Mouse (Mus musculus) forelimb bud, embryonic 11.5 days (tissue): ENCODE measurements around the gene Alkbh2.

Experiments used
- DNase-seq: peaks from one replicate; pipeline ENCODE4 v3.0.0-alpha.2; 2012; ENCODE audit warnings: low read depth, low spot score

Gene Alkbh2

DNA sequence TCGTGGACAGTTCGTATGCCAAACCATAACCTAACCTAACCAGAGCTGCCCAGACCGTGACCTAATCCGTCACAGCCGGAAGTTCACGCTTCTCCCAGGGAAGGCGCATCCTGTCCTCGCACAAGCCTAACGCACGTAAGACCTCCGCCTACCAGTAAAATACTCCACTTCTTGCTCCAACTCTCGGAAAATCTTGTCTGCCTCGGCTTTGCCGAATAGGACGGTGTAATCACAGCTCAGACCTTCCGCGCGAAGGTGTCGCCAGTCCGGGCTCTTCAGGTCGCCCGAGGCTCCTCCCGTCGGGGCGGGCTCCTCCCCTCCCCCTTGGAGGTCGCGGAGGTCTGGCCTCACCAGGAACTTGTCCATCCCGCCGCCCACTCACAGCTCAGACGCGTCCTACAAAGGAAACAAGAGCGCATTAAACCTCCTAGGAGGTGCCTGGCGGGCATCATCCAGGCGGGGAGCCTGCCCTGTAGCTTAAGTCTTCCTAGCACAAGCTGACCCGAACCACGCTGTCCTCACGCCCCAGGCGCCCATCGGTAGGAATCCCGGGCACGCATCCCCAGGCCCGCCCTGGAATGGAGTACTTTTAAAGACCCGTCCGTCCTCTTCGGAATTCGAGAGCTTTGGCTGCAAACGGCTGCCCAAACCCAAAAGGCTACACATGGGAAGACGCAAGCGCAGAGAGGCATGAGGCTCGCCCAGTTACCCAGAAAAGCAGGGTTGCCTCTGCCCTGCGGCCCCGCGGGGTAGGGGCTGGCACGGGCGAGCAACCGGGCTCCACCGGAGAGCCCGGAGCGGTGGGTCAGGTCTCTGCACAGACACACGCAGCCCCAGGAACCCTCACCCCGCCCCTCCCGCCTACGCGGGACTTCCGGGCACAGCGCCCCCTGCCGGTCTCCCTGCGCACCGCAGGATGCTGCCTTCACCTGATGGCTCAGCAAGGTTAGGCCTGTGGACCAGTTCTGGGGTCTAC lies at the start of gene Alkbh2:
Gene Alkbh2 (minus strand): TSS at position 845 of the 976 bp plus-strand sequence.
- DNase-seq: peak; percentile 86

GRCm38 (mm10) chr5:114176548-114177400 lies 48.8 kb upstream of the Alkbh2 start:
- no peak for DNase-seq

GRCm38 (mm10) chr5:114175596-114176171 lies 47.7 kb upstream of the Alkbh2 start:
- peak; percentile 94 for DNase-seq

- peak; percentile 35 for DNase-seq
Observed at GRCm38 (mm10) chr5:114174639-114175038, 46.6 kb upstream of the Alkbh2 start.

- no peak for DNase-seq
Observed at GRCm38 (mm10) chr5:114173877-114174581, 46.0 kb upstream of the Alkbh2 start.

- no peak for DNase-seq
Observed at GRCm38 (mm10) chr5:114173458-114173857, 45.4 kb upstream of the Alkbh2 start.

- no peak for DNase-seq
Observed at GRCm38 (mm10) chr5:114172936-114173335, 44.9 kb upstream of the Alkbh2 start.

DNA sequence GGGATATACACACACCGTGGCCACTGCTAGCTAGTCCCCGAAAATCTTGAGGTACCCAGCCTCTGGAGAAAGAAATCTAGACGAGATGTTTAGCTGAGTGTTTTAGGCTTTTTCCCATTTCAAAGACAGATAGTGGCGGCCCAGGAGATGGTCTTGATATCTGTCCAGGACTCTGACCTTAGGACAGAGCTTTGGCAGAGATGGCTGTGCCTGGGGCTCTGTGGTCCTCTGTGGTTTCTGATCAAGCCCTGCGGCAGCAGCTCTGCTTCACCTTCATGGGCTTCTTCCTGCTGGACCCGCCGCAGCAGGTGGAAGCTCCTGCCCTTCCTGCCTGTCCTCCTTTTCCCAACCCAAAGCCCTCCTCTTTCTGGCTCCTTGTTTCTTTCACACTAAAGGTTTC lies 42.3 kb upstream of the Alkbh2 start:
- DNase-seq: no peak

DNA sequence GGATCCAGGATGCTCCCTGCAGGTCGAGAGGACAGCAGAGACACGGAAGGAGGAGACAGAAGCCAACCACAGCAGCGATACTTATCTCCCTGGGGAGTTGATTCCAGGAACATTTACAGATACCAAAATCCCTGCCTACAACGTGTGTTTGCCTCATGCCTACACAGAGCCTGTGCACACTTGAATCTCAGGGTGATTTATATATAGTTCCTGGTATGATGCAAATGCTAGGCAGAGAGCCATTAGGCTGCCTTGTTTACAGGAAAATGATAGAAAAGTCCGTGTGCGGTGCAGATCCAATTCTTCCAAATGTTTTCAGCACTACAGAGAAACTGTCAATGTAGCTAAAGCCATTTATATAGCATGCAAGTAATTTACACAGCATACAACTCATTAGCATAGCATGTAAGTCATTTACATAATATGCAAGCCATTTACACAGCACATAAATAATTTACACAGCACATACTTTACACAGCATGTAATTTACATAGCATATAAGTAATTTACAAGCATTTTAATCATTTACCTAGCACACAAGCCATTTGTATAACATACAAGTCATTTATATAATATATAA lies 35.2 kb upstream of the Alkbh2 start:
- DNase-seq: no peak

- no peak for DNase-seq
Observed at GRCm38 (mm10) chr5:114162106-114162815, 34.2 kb upstream of the Alkbh2 start.

DNA sequence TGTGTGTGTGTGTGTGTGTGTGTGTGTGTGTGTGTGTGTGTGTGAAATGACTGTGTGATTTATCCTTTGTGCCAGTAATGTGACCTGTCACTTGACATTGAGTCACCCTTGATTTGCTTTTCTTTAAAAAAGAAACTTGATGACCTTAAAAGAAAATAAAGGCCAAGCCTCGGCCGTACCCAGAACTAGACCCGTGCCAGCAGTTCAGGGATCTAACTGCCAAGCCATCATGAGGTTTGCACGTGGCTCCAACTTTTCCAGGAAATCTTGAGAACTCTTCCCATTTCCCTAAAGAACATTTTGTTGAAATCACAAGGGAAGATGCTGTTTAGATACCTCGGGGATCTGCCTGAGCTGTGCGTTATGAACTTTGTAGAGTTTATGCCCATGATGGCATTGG lies 33.4 kb upstream of the Alkbh2 start:
- DNase-seq: no peak

GRCm38 (mm10) chr5:114157236-114157635 lies 29.2 kb upstream of the Alkbh2 start:
- DNase-seq: no peak

- DNase-seq: no peak
Observed at GRCm38 (mm10) chr5:114155168-114155933, 27.3 kb upstream of the Alkbh2 start.

DNA sequence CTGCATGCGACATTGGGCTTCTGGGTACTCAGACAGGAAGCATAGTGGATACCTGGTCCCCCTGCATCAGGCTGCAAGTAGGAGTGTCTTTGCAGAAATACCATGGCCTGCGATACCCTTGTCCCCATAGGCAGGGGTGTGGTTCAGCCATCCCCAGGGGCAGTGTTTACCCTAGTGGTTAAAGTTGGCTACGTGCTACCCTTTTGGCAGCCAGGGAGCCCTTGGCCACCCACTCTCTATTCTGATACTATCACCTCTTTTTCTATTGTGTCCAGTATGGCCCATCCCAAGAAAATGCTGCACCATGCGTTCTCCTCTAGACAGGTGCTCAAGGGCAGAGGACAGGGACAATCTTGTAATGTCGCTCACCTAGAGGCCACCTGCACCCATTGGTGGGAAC lies 26.7 kb upstream of the Alkbh2 start:
- DNase-seq: no peak

- peak; percentile 71 for DNase-seq
Observed at GRCm38 (mm10) chr5:114153490-114153889, 25.5 kb upstream of the Alkbh2 start.

GRCm38 (mm10) chr5:114152359-114153092 lies 24.5 kb upstream of the Alkbh2 start:
- DNase-seq: no peak

DNA sequence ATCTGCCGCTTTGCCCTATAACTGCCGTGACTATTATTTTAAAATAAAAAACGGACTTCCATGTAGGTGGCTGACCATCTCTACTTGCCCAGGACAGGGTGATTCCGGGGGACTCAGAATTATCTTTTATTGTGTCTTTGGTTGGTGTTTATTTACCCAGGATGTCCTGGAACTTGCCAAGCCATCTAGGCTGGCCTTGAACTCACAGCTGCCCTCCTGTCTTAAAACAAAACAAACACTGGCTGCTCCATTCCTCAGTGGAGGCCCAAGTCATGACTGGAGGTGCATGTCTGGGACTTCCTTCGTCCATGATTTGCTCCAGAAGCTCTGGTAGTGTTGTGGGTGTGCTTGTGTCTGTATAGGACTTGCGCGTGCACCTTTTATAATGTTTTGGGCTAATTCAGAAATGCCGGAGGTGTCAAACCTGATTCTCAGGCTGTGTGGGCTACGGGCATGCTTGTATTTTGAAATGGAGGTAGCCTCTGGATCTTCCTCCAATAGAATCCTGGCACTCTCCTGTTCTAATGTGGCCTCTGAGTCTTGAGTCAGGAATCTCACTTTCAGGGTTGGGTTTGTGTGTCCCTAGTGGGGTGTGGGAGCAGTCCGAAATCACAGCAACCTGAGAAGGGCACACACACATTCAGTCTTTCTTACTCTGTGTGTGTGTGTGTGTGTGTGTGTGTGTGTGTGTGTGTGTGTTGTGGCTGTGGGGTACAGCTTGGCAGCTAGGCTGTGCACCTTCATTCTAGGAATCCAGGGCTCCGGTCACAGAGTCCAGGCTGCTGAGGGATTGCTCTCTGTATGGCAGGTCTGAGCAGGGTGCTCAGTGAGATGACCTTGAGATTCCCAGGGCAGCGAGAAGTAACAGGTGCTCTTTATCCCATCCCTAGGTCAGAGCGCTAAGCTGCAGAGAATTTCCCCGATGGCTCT lies 19.3 kb upstream of the Alkbh2 start:
- no peak for DNase-seq
